Mouse (Mus musculus): ENCODE results near the gene Tmem176a.

DNA sequence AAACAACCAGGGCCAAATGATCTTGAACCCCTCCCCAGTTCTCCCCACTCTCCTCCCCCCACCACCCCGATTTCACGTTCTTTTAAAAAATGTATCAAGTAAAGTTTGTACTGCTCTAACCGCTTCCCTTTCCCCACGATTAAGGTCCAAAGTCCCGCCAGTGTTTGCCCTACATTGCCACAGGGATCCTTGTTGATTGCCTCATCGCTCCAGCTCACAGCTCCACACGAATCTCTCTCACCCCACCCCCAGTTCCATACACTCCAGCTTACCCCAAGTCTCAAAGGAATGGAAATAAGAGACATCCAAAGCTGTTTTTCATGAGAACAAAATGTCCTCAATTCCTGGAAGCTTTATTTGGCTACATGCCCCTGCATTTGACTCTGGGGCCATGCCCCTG lies 15.7 kb upstream of the Tmem176a start:
- TF ChIP-seq CTCF (IDR thresholded peaks at IDR 0.05; ENCODE audit: borderline replicate concordance, extremely low read depth, insufficient read depth, insufficient read length) (no peak), POLR2A (IDR thresholded peaks at IDR 0.05; ENCODE audit: borderline replicate concordance, extremely low read depth, insufficient read depth, insufficient read length, poor library complexity, severe bottlenecking) (no peak)
